Mouse (Mus musculus) lung, adult 2 months (tissue): ENCODE results near the gene Cdh6. TPM values are rescaled to one million over a fixed set of nuclear protein-coding genes. Genes with fewer than 3 reads are reported as not detected.

ENCODE experiments used
- DNase-seq: peaks from one replicate; pipeline ENCODE4 v3.0.0; 2022
- H3K4me1 ChIP-seq: fragments of 200-500 bp; 2 replicates; pipeline ENCODE4 v1.6.1; 2011; ENCODE audit warnings: low read length; ENCODE audit not compliant: control insufficient read depth, insufficient read depth
- H3K4me3 ChIP-seq: fragments of 200-500 bp; replicated peaks from 2 replicates; pipeline ENCODE3; 2011; ENCODE audit warnings: low read depth, mild to moderate bottlenecking, control low read depth, low read length; ENCODE audit errors: extremely low read depth
- CTCF ChIP-seq: fragments of 200-500 bp; IDR thresholded peaks from 2 replicates; pipeline ENCODE4 v1.5.1; 2011; ENCODE audit warnings: mild to moderate bottlenecking, low read length, control low read depth; ENCODE audit not compliant: insufficient read depth
- POLR2A ChIP-seq: fragments of 200-500 bp; IDR thresholded peaks from 2 replicates; pipeline ENCODE4 v1.6.1; 2011; ENCODE audit warnings: low read depth, mild to moderate bottlenecking, control low read depth, low read length, borderline replicate concordance; ENCODE audit errors: extremely low read depth
- WGBS: fragments of 180-500 bp; shearing (Covaris S2); methylation state at CpG from one replicate; pipeline ENCODE4 v1.1.7; 2018; 5-methylcytosine and 5-hydroxymethylcytosine counted together
- polyA plus RNA-seq: library from polyadenylated mRNA; depleted of rRNA; stranded (reverse); fragments of >200 nt; gene quantifications from 2 replicates; pipeline ENCODE4 v1.2.3, GENCODE M21; 2012; rRNA removed

Cdh6 gene
- polyA plus RNA-seq: 0.22 and 0.41 TPM in 2 replicates

- DNase-seq: no peak
- Histone ChIP-seq H3K4me3 (peak within 1 kb of the TSS; percentile 42), H3K4me1 (peaks cover 7% of the 10 kb centered on the region; the same call in 1 of the 2 replicates)
- WGBS: under 1% methylated on average over 42 of the region's 42 CpGs
- TF ChIP-seq POLR2A (no peak), CTCF (no peak)
These were observed at the start of gene Cdh6 for GRCm38 (mm10) chr15:13173071-13173778. Gene Cdh6 (minus strand): TSS chr15:13173675.

GRCm38 (mm10) chr15:13219727-13220454 lies 46.4 kb upstream of the Cdh6 start:
- whole genome bisulfite sequencing: 82% methylated on average over 9 of the region's 9 CpGs
- TF ChIP-seq POLR2A: no peak
- no peak for TF ChIP-seq CTCF
- Histone ChIP-seq H3K4me1 (no peaks in the 10 kb centered on the region), H3K4me3 (no peak overlapping the region)
- DNase-seq: no peak

GRCm38 (mm10) chr15:13217800-13218199 lies 44.3 kb upstream of the Cdh6 start:
- no peak for TF ChIP-seq CTCF
- TF ChIP-seq POLR2A: no peak
- no peak for DNase-seq
- Histone ChIP-seq H3K4me1 (no peaks in the 10 kb centered on the region), H3K4me3 (no peak overlapping the region)
- WGBS: 92% methylated on average over 3 of the region's 3 CpGs

GRCm38 (mm10) chr15:13217161-13217560 lies 43.7 kb upstream of the Cdh6 start:
- no peak for DNase-seq
- Histone ChIP-seq H3K4me1 (no peaks in the 10 kb centered on the region), H3K4me3 (no peak overlapping the region)
- TF ChIP-seq POLR2A: no peak
- 90% methylated on average over 1 of the region's 1 CpGs for WGBS

GRCm38 (mm10) chr15:13212956-13213355 lies 39.5 kb upstream of the Cdh6 start:
- WGBS: 100% methylated on average over 1 of the region's 1 CpGs
- Histone ChIP-seq H3K4me3 (no peak overlapping the region), H3K4me1 (no peaks in the 10 kb centered on the region)
- no peak for DNase-seq
- TF ChIP-seq POLR2A (no peak), CTCF (no peak)

GRCm38 (mm10) chr15:13212027-13212685 lies 38.7 kb upstream of the Cdh6 start:
- no peak for DNase-seq
- no peaks in the 10 kb centered on the region for H3K4me1 ChIP-seq
- no peak overlapping the region for H3K4me3 ChIP-seq
- TF ChIP-seq CTCF: no peak
- no peak for TF ChIP-seq POLR2A
- WGBS: 51% methylated on average over 4 of the region's 4 CpGs

GRCm38 (mm10) chr15:13210186-13210585 lies 36.7 kb upstream of the Cdh6 start:
- WGBS: 77% methylated on average over 6 of the region's 6 CpGs
- Histone ChIP-seq H3K4me1 (no peaks in the 10 kb centered on the region), H3K4me3 (no peak overlapping the region)
- TF ChIP-seq POLR2A (no peak), CTCF (no peak)
- DNase-seq: no peak

GRCm38 (mm10) chr15:13208716-13209115 lies 35.2 kb upstream of the Cdh6 start:
- H3K4me1 ChIP-seq: no peaks in the 10 kb centered on the region
- WGBS: 77% methylated on average over 7 of the region's 7 CpGs

GRCm38 (mm10) chr15:13196237-13196636 lies 22.8 kb upstream of the Cdh6 start:
- Histone ChIP-seq H3K4me3 (no peak overlapping the region), H3K4me1 (no peaks in the 10 kb centered on the region)
- WGBS: 65% methylated on average over 1 of the region's 1 CpGs
- TF ChIP-seq POLR2A (no peak), CTCF (no peak)
- DNase-seq: no peak

More at GRCm38 (mm10) chr15:13208716-13209115, 35.2 kb upstream of the Cdh6 start:
- no peak overlapping the region for H3K4me3 ChIP-seq
- TF ChIP-seq CTCF: no peak
- TF ChIP-seq POLR2A: no peak
- DNase-seq: no peak
